Mouse (Mus musculus) lung, embryonic 14.5 days (tissue): ENCODE data around the gene Znrd1as. TPM values are rescaled to one million over a fixed set of nuclear protein-coding genes. Genes with fewer than 3 reads are reported as not detected.

Source experiments
- ATAC-seq: fragments of 200-750 bp; cut with Nextera tagmentation; 2 replicates; pipeline ENCODE4 v1.8.0; 2017; ENCODE audit warnings: mild to moderate bottlenecking, moderate TSS enrichment, moderate library complexity; ENCODE audit not compliant: insufficient read depth
- DNase-seq: peaks from one replicate; pipeline ENCODE4 v3.0.0-alpha.2; 2015
- H3K27ac ChIP-seq: fragments of 300-500 bp; sonication (generic); 2 replicates; pipeline ENCODE4 v1.5.1; 2014; ENCODE audit warnings: low read depth, mild to moderate bottlenecking, moderate library complexity
- H3K27me3 ChIP-seq: fragments of 300-500 bp; sonication (generic); 2 replicates; pipeline ENCODE4 v1.6.1; 2014; ENCODE audit warnings: low read length, control low read depth; ENCODE audit not compliant: insufficient read depth
- H3K36me3 ChIP-seq: fragments of 300-500 bp; sonication (generic); 2 replicates; pipeline ENCODE4 v1.6.1; 2014; ENCODE audit warnings: control low read depth; ENCODE audit not compliant: insufficient read depth
- H3K4me1 ChIP-seq: fragments of 300-500 bp; sonication (generic); 2 replicates; pipeline ENCODE4 v1.6.1; 2014; ENCODE audit warnings: antibody characterized with exemption, control low read depth; ENCODE audit not compliant: insufficient read depth
- H3K4me2 ChIP-seq: fragments of 300-500 bp; sonication (generic); 2 replicates; pipeline ENCODE4 v1.6.1; 2014; ENCODE audit warnings: mild to moderate bottlenecking
- H3K4me3 ChIP-seq: fragments of 300-500 bp; sonication (generic); 2 replicates; pipeline ENCODE4 v1.5.1; 2014; ENCODE audit warnings: low read depth, low read length
- H3K9ac ChIP-seq: fragments of 300-500 bp; sonication (generic); 2 replicates; pipeline ENCODE4 v1.6.1; 2014
- H3K9me3 ChIP-seq: fragments of 300-500 bp; sonication (generic); 2 replicates; pipeline ENCODE4 v1.6.1; 2016; ENCODE audit warnings: low read depth, low read length, control low read depth
- CTCF ChIP-seq: IDR thresholded peaks from 2 replicates; pipeline ENCODE4 v1.5.1; 2016; ENCODE audit warnings: antibody characterized with exemption, low read depth
- WGBS: fragments of 180-500 bp; shearing (Covaris S2); extraction: QIAGEN DNeasy Blood & Tissue Kit; methylation state at CpG from one replicate; pipeline ENCODE4 v1.1.7; 2014; 5-methylcytosine and 5-hydroxymethylcytosine counted together
- polyA plus RNA-seq: library from polyadenylated mRNA; unstranded; fragments of >200 nt; fragmentation: Nextera tagmentation; extraction: Ambion mirVana; gene quantifications from 2 replicates; pipeline ENCODE4 v1.2.1, GENCODE M21; 2014

The Znrd1as gene
- polyA plus RNA-seq, 1 experiment from 2014 or later = 6.9 TPM

GRCm38 (mm10) chr17:36942391-36942790, 16.0 kb upstream of the Znrd1as start:
- no peak for TF ChIP-seq CTCF
- 40% methylated on average over 10 of the region's 10 CpGs for WGBS
- H3K27ac ChIP-seq = no peak overlapping the region
- peaks cover 65% of the 10 kb centered on the region for H3K27me3 ChIP-seq
- ATAC-seq (peak; percentile 63), DNase-seq (peak; percentile 64)
- H3K36me3 ChIP-seq = no peaks in the 10 kb centered on the region
- peak overlapping the region; percentile 39 for H3K4me3 ChIP-seq
- no peaks in the 10 kb centered on the region for H3K9me3 ChIP-seq
- H3K4me2 ChIP-seq = peak overlapping the region; percentile 71
- peak overlapping the region; percentile 43 for H3K9ac ChIP-seq
- no peaks in the 10 kb centered on the region for H3K4me1 ChIP-seq

GRCm38 (mm10) chr17:36942791-36943471, 15.5 kb upstream of the Znrd1as start, which contains the start of gene Rnf39:
Rnf39 (plus strand) TSS chr17:36942918.
- Histone ChIP-seq H3K9ac (peak within 1 kb of the TSS; percentile 43), H3K9me3 (no peaks in the 10 kb centered on the region), H3K36me3 (no peaks in the 10 kb centered on the region), H3K4me2 (peak within 1 kb of the TSS; percentile 71), H3K4me3 (peak within 1 kb of the TSS; percentile 39), H3K4me1 (no peaks in the 10 kb centered on the region), H3K27me3 (peaks cover 65% of the 10 kb centered on the region), H3K27ac (no peak within 1 kb of the TSS)
- WGBS = 1% methylated on average over 50 of the region's 59 CpGs
- ATAC-seq (0 out of 2 replicates have a peak, but pooled peaks have one; percentile 8), DNase-seq (peak; percentile 15)
- no peak for TF ChIP-seq CTCF

- peak overlapping the region; percentile 71; the same call in 1 of the 2 replicates for H3K4me2 ChIP-seq
- H3K4me1 ChIP-seq = no peaks in the 10 kb centered on the region
- no peak for DNase-seq
- peak overlapping the region; percentile 39; the same call in 1 of the 2 replicates for H3K4me3 ChIP-seq
- WGBS = 20% methylated on average over 5 of the region's 5 CpGs
- H3K9me3 ChIP-seq = no peaks in the 10 kb centered on the region
- no peak for TF ChIP-seq CTCF
- no peak overlapping the region for H3K9ac ChIP-seq
- ATAC-seq = no peak
- peaks cover 65% of the 10 kb centered on the region for H3K27me3 ChIP-seq
- H3K27ac ChIP-seq = no peak overlapping the region
- peaks cover 1% of the 10 kb centered on the region; the same call in 1 of the 2 replicates for H3K36me3 ChIP-seq
Observed at GRCm38 (mm10) chr17:36943691-36944090, 14.7 kb upstream of the Znrd1as start.

GRCm38 (mm10) chr17:36944121-36944775, 14.1 kb upstream of the Znrd1as start:
- H3K9ac ChIP-seq = no peak overlapping the region
- H3K4me3 ChIP-seq = no peak overlapping the region
- DNase-seq (no peak), ATAC-seq (no peak)
- peaks cover 65% of the 10 kb centered on the region for H3K27me3 ChIP-seq
- no peaks in the 10 kb centered on the region for H3K4me1 ChIP-seq
- TF ChIP-seq CTCF = 0 out of 2 replicates have a peak, but pooled peaks have one; percentile 5
- WGBS = 18% methylated on average over 9 of the region's 9 CpGs
- no peak overlapping the region for H3K4me2 ChIP-seq
- H3K36me3 ChIP-seq = peaks cover 7% of the 10 kb centered on the region
- no peak overlapping the region for H3K27ac ChIP-seq
- no peaks in the 10 kb centered on the region for H3K9me3 ChIP-seq

GRCm38 (mm10) chr17:36947051-36947819, 11.2 kb upstream of the Znrd1as start:
- Histone ChIP-seq H3K9ac (peak overlapping the region; percentile 64), H3K4me2 (peak overlapping the region; percentile 97), H3K27me3 (peaks cover 47% of the 10 kb centered on the region), H3K36me3 (peaks cover 13% of the 10 kb centered on the region), H3K4me3 (peak overlapping the region; percentile 48), H3K4me1 (no peaks in the 10 kb centered on the region; the same call in 1 of the 2 replicates), H3K27ac (no peak overlapping the region), H3K9me3 (no peaks in the 10 kb centered on the region)
- DNase-seq = peak; percentile 72
- WGBS = under 1% methylated on average over 62 of the region's 62 CpGs
- ATAC-seq = peak; percentile 35; the same call in 1 of the 2 replicates
- peak; percentile 24; the same call in 1 of the 2 replicates for TF ChIP-seq CTCF

GRCm38 (mm10) chr17:36948286-36948685, 10.1 kb upstream of the Znrd1as start:
- Histone ChIP-seq H3K9ac (no peak overlapping the region), H3K9me3 (no peaks in the 10 kb centered on the region), H3K4me2 (no peak overlapping the region), H3K27me3 (peaks cover 36% of the 10 kb centered on the region), H3K27ac (no peak overlapping the region), H3K4me3 (no peak overlapping the region), H3K4me1 (no peaks in the 10 kb centered on the region; the same call in 1 of the 2 replicates), H3K36me3 (peaks cover 13% of the 10 kb centered on the region)
- WGBS = 86% methylated on average over 1 of the region's 1 CpGs
- no peak for DNase-seq
- no peak for TF ChIP-seq CTCF
- ATAC-seq = no peak
